Mouse (Mus musculus): ENCODE data around the gene Tbc1d4.

- TF ChIP-seq TAL1 (IDR thresholded peaks at IDR 0.05; ENCODE audit: low read length) (no peak), GATA1 (IDR thresholded peaks at IDR 0.05; ENCODE audit: low read length) (no peak)
Measured at GRCm38 (mm10) chr14:101532090-101532695, 76.8 kb downstream of the Tbc1d4 start.

Measured in erythroblast, embryonic 14.5 days (primary cell).